Mouse (Mus musculus) thymus, adult 2 months (tissue): ENCODE measurements around the gene Scgb1b19. TPM values are rescaled to one million over a fixed set of nuclear protein-coding genes. Genes with fewer than 3 reads are reported as not detected.
"Not testable (repeated sequence)": the region's sequence is repeated elsewhere in the genome, so short reads cannot be mapped to it uniquely, and the experiment has no call there.

Source experiments
- DNase-seq: peaks from one replicate; pipeline ENCODE4 v3.0.0; 2021
- H3K27ac ChIP-seq: fragments of 200-500 bp; 2 replicates; pipeline ENCODE4 v1.5.1; 2012; ENCODE audit warnings: low read length, control low read depth; ENCODE audit not compliant: control insufficient read depth, insufficient read depth
- H3K27me3 ChIP-seq: fragments of 200-500 bp; 2 replicates; pipeline ENCODE4 v1.6.1; 2012; ENCODE audit warnings: mild to moderate bottlenecking, low read length, moderate library complexity, mixed read lengths; ENCODE audit not compliant: control insufficient read depth, insufficient read depth
- H3K36me3 ChIP-seq: fragments of 200-500 bp; 2 replicates; pipeline ENCODE4 v1.6.1; 2012; ENCODE audit warnings: mild to moderate bottlenecking, low read length, moderate library complexity; ENCODE audit not compliant: control insufficient read depth, insufficient read depth
- H3K4me1 ChIP-seq: fragments of 200-500 bp; replicated peaks from 2 replicates; pipeline ENCODE4 v1.6.1; 2012; ENCODE audit warnings: low read length; ENCODE audit not compliant: control insufficient read depth, insufficient read depth
- H3K4me3 ChIP-seq: fragments of 200-500 bp; 2 replicates; pipeline ENCODE4 v1.5.1; 2012; ENCODE audit warnings: mild to moderate bottlenecking, low read length, control low read depth, moderate library complexity; ENCODE audit not compliant: control insufficient read depth, insufficient read depth
- WGBS: fragments of 180-500 bp; shearing (Covaris S2); methylation state at CpG from one replicate; pipeline ENCODE4 v1.1.7; 2018; 5-methylcytosine and 5-hydroxymethylcytosine counted together
- polyA plus RNA-seq: library from polyadenylated mRNA; depleted of rRNA; stranded (reverse); fragments of >200 nt; gene quantifications from 2 replicates; pipeline ENCODE4 v1.2.3, GENCODE M21; 2012; rRNA removed

Scgb1b19 gene
- not detected in 2 replicates for polyA plus RNA-seq

- H3K36me3 ChIP-seq, H3K4me1 ChIP-seq, DNase-seq, H3K4me3 ChIP-seq, H3K27me3 ChIP-seq, H3K27ac ChIP-seq: not testable (repeated sequence)
- 80% methylated on average over 3 of the region's 3 CpGs for whole genome bisulfite sequencing
These were observed at the start of gene Scgb1b19 for GRCm38 (mm10) chr7:33286991-33287390. Gene Scgb1b19 (plus strand): TSS chr7:33287291.

GRCm38 (mm10) chr7:33280238-33280637 lies 6.9 kb upstream of the Scgb1b19 start, which contains the start of gene Scgb2b19:
Gene Scgb2b19 (minus strand): TSS chr7:33280338.
- not testable (repeated sequence) for DNase-seq, H3K4me1 ChIP-seq, H3K27me3 ChIP-seq, H3K36me3 ChIP-seq, H3K27ac ChIP-seq, H3K4me3 ChIP-seq

Other genes with a start within 250 kb of the Scgb1b19 start
- gene Scgb2b17, start 230.7 kb upstream of the Scgb1b19 start, polyA plus RNA-seq, result not detected in 2 replicates
- gene Scgb1b17, start 223.8 kb upstream of the Scgb1b19 start, polyA plus RNA-seq, result not detected in 2 replicates
- gene Scgb2b18, start 113.4 kb upstream of the Scgb1b19 start, polyA plus RNA-seq, result not detected in 2 replicates
- not detected in 2 replicates for gene Scgb1b18, start 101.7 kb upstream of the Scgb1b19 start, polyA plus RNA-seq
- not detected in 2 replicates for gene Scgb2b19, start 7.0 kb upstream of the Scgb1b19 start, polyA plus RNA-seq
- gene Scgb2b20, start 79.0 kb downstream of the Scgb1b19 start, polyA plus RNA-seq, result not detected in 2 replicates
- gene Scgb1b20, start 85.9 kb downstream of the Scgb1b19 start, polyA plus RNA-seq, result not detected in 2 replicates
- gene Scgb2b21, start 233.2 kb downstream of the Scgb1b19 start, polyA plus RNA-seq, result not detected in 2 replicates